Mouse (Mus musculus) retina, adult 2 months (tissue): ENCODE measurements around the gene Lgals9.

Experiments
- DNase-seq: peaks from one replicate; pipeline ENCODE4 v3.0.0-alpha.2; 2012; ENCODE audit warnings: low read depth, low spot score

Gene Lgals9

GRCm38 (mm10) chr11:78976731-78977510, 7.8 kb downstream of the Lgals9 start:
- DNase-seq: no peak

DNA sequence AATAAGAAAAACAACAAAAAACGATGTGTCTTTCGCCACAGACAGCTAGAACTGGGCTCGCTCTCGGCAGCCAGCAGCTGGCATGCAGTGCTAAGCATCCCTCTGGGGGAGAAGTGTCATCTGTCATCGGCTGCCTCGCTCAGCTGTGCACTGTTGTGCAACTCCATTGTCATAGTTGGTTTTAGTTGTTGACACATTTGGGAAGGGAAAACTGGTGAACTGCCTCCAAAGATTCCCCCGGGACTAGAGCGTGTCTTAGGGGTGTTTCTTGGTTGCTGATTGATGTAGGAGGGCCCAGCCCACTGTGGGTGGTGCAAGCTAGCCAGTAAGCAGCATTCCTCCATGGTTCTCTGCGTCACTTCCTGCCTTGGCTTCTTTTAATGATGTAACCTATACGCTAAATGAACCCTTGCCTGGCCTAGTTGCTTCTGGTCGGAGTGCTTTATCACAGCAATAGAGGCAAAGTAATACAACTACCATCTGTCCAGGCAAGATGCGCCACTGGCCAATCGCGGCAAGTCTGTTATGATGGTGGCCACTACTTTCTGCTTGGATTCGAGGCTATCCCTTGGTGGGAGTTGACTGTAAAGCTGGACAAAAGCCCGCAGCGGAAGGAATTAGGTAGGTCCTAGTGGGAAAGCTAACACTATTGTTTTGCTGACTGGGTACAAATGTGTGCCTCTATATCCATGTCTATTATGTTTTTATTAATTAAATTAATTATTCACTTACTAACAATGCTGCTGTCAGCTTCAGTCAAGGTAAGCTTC, 11.2 kb downstream of the Lgals9 start:
- DNase-seq: no peak

GRCm38 (mm10) chr11:78972811-78973351, 11.9 kb downstream of the Lgals9 start:
- DNase-seq: no peak

DNA sequence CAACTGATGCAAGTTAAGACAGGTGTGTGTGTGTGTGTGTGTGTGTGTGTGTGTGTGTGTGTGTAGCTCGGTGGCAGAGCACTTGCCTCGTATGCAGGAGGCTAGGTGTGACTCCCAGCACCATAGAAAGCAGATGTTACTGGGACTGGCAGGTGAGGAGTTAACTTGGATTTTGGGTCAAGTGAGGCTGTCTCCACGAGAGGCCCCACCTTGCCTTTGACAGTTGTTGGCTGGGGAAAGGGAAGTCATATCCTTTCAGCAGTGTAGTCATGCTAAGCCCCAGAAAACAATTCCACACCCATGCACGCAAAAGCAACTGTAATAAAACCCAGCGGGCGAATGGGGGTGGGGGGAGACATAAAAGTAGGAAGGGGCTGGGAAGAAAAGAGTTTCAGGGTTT, 12.4 kb downstream of the Lgals9 start:
- no peak for DNase-seq

DNA sequence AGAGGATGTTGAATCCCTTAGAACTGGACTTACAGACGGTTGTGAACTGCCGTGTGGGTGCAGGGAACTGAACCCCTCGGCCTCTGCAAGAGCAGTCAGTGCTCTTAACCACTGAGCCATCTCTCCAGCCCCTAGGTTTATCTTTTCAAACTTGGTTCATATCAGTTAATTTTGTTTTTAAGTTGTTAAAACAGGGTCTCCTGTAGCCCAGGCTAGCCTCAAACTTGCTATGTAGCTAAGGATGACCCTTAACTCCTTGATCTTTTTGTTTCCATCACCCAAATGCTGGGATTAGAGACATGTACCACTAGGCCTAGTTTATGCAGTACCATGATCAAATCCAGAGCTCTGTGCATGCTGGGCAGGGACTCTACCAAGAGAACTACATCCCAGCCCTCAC, 13.0 kb downstream of the Lgals9 start:
- no peak for DNase-seq

DNA sequence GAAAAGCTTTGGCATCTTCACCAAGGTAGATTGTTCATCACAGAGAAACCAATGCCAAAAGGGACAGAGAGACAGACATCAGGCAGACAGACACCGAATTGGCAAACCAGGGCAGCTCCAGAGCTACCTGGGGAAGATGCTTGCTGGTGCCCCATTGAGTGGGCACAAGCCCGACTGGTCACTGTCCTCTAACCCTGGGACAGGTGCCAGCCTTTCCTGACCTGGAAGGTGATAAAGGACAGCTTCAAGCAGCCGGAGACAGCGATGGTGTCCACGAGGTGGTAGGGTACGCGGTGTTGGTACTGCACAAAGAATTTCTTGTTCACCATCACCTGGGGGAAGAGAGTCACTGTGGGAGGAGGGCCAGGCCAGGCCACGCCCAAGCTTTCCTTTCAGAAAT, 13.7 kb downstream of the Lgals9 start:
- no peak for DNase-seq

DNA sequence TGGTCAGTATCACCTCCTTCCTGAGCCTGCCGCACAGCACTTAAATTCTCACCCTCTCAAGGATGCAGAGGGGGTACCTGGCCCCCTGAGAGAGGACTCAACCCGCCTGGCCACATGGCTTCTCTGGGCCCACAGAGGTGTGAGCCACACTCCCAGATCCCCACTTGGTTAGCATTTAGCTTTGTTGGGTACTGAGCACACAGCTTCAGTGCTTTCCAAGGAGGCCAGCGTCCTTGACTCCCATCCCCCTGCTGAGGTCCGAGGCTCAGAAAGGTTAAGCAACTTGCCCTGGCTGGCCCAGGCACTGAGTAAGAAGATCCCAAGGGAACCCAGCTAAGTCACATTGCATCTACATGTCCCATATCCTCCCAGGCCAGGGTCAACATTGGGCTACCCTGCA, 16.6 kb downstream of the Lgals9 start:
- no peak for DNase-seq

DNA sequence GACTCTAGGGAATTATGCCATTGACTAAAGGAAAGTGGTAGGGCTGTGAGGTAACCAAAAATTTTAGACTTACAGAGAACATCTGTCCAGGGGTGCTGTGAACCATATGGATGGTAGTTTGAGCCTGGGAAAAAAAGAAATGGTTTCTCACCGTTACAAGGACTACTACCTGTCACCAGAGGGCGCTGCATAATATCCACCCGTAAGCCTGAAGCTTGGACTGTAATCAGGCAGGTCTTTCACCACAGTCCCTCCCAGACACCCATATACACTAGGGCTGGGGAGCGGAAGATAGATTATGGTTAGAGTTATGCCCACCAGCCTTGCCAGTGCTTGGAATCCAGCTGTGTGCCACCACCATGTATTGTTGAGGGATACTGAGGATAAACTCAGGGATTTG, 17.4 kb downstream of the Lgals9 start:
- peak; percentile 32 for DNase-seq

DNA sequence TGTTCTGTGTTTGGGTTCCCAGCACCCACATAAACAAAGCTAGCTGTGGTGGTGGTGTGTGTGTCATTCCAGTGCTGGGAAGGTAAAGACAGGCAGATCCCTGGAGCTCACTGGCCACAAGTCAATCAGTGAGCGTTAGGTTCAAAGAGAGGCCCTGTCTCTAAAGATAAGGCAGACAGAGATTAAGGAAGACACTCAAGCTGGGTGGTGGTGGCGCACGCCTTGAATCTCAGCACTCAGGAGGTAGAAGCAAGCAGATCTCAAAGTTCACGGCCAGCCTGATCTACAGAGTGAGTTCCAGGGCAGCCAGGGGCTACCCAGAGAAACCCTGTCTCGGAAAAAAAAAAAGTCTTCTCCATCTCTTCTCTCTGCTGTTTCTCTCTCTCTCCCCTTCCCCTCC, 23.5 kb downstream of the Lgals9 start:
- no peak for DNase-seq

GRCm38 (mm10) chr11:78959841-78960520, 24.8 kb downstream of the Lgals9 start:
- no peak for DNase-seq

DNA sequence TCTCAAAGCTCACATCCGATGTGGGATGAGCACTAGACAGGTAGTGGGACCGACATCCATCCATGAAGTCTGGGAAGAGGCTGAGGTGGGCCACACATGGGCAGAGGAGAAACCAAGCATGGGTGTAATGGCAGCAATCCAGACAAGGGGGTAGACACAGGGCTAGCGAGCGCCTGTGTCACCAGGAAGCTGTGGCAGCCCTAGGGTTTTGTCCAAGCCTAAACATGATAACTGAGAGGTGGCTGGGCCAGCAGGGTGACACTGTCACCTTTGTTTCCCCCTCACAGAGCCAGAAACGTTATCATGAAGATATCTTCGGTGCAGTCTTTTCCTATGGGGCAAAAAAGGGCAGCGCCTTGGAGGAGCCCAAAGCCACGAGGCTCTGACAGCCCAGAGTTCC, 25.4 kb downstream of the Lgals9 start:
- DNase-seq: no peak

- peak; percentile 66 for DNase-seq
Observed at GRCm38 (mm10) chr11:78956260-78956659, 28.5 kb downstream of the Lgals9 start.

DNA sequence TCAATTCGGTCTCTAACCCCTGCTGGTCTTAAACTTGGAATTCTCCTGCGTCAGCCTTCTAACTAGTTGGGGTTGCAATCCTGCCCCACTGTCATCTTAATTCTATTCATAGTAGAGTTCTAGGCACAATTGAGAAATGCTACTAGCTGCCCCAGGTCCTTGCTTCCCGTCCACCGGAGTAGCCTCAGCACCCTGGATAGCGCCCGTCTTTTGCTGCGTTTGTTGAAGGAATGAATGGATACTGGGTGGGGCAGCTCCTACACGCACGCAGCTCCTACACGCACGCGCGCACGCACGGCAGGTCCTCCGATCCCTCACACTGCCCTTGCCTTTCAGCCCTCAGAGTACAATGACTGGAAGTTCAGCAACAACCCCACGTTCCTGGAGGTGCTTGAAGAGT, 32.3 kb downstream of the Lgals9 start:
- no peak for DNase-seq

GRCm38 (mm10) chr11:78950365-78950764, 34.4 kb downstream of the Lgals9 start:
- DNase-seq: no peak

DNA sequence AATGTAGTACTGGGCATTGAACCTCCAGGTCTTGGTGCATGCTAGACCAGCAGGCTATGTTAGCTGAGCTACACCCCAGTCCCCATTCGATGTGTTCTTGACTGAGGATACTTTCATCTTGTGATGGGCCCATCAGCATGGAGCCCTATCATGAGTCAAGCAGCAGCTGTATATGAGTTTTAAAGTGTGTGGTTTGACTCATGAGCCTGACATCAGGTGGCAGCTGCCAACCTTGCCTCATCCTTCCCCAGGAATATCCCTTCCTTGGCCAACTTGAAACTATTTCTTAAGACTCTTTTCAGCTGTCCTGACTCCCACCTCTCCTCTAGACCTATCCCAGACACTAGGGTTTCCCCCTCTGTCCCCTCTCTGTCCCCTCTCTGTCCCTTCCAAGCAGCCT, 41.7 kb downstream of the Lgals9 start:
- DNase-seq: no peak

DNA sequence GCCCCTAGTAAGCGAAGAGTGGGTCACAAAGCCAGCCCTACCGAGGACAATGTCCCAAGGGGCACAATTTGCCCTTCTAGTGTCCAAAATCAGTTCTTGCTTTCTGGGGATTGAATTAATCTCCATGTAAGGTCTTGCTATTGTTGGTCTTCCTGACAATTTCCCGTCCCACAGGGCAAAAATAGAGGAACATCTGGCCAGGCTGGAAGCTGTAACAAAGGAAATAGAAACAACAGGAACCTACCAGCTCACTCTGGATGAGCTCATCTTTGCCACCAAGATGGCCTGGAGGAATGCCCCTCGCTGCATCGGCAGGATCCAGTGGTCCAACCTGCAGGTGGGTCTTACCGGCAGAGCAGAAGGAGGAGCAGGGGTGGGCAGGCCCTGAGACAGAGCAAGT, 49.6 kb downstream of the Lgals9 start:
- no peak for DNase-seq

GRCm38 (mm10) chr11:78934727-78935126, 50.0 kb downstream of the Lgals9 start:
- no peak for DNase-seq

DNA sequence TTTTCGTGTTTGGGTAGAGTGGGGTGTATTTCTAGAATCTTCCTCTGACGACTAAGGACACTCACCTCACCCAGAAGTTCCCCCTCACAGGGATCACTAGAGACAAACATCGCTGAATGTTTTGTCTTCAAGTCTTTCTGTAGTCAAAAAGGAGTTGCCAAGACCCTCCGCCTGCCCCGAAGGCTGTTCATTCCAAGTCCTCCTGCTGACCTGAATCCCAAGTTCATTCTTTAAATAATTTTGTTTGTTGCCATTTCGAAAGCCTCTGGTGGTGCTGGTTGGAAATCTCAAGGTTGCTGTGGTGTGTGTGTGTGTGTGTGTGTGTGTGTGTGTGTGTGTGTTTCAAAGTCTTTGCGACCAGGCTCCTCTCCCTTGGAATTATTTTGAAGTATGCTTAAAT, 50.4 kb downstream of the Lgals9 start:
- no peak for DNase-seq

DNA sequence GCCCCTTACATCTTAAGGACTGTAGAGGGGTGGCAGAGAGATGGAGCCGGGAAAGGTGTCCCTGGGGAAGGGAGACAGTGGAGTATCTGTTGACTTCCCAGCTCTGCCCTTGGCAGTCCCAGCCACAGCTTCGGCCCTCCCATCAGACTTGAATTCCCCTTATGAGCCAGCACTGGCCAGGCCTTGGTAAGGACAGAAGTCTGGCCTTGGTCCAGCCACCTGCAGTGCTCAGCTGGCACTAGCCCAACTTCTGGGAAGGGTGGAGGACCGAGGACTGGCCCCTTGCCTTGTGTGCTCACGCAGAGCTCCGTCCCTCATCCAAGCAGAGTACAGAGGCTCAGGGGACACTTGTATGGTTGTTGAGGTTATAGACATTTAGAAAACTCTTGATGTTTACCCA, 55.4 kb downstream of the Lgals9 start:
- DNase-seq: no peak

- DNase-seq: no peak
Observed at GRCm38 (mm10) chr11:78924916-78925315, 59.8 kb downstream of the Lgals9 start.

GRCm38 (mm10) chr11:78924111-78924510, 60.6 kb downstream of the Lgals9 start:
- DNase-seq: no peak

GRCm38 (mm10) chr11:78922678-78923407, 61.9 kb downstream of the Lgals9 start:
- DNase-seq: peak; percentile 22
